Mouse (Mus musculus) spleen, postnatal 4 days (tissue): ENCODE data around the gene Wasf2.

Source experiments
- DNase-seq, 2 experiments: peaks; one replicate each; pipeline ENCODE4 v3.0.0; 2022; ENCODE audit warnings: low spot score in 2 of 2

Wasf2 gene

GRCm38 (mm10) chr4:133201006-133201771, 70.9 kb downstream of the Wasf2 start:
- peak; percentile 68 to 82 for DNase-seq

DNA sequence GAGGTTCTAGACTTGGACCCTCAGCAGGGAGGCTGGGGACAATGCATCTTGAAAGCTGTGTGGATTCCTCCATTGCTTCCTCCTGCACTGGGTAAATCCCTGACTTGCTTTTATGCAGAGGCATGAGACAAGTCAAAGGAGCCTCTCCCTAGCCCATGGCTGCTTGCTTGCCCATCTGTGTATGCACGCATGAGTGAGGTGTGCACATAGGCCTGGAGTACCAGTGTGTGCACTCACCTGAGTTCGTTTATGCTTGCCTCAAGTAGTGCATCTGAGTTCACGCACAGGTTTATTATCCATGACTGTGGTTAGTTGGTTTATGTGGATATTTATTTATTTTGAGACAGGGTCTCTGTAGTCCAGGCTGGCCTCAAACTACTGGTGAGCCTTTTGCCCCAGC, 71.9 kb downstream of the Wasf2 start:
- no peak for DNase-seq

DNA sequence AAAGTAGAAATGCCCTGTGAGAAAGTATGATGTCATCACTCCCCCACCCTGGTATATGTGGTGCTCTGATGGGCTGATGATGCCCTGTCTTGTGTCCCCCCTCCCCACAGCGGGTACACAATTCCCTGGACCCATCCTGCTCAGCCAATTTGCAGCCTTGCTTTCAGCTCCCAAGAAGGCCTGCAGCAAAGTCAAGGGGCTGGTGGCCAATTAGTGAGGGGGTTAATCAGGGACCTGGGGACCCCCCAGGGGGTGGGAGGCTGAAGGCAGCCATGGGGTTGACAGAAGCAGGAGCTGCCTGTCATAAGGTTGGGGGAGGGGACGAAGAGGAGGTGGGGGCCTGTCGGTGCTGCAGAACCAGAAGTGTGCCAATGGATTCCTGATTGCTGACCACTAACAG, 73.3 kb downstream of the Wasf2 start:
- DNase-seq = no peak

DNA sequence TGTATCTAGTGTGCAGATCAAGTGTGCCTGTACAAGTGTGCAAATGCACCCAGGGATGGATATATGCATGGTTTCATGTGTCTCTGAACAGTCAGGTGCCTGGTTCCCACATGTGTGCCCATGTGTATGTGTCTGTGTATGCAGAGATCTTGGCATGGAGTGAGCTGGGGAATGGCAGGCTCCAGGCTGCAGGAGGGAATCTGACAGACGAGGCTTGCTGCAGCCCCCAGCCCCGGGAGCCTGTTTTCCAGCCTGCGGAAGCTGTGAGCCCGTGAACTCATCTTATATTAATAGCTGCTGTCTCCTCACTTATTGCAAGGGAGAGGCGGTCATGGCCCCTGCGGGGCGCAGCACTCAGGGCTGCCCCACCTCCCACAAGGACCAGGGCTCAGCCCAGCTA, 74.1 kb downstream of the Wasf2 start:
- DNase-seq = no peak

GRCm38 (mm10) chr4:133209366-133209765, 79.1 kb downstream of the Wasf2 start:
- no peak for DNase-seq

- DNase-seq = no peak
Measured at GRCm38 (mm10) chr4:133210023-133210787, 79.9 kb downstream of the Wasf2 start.

DNA sequence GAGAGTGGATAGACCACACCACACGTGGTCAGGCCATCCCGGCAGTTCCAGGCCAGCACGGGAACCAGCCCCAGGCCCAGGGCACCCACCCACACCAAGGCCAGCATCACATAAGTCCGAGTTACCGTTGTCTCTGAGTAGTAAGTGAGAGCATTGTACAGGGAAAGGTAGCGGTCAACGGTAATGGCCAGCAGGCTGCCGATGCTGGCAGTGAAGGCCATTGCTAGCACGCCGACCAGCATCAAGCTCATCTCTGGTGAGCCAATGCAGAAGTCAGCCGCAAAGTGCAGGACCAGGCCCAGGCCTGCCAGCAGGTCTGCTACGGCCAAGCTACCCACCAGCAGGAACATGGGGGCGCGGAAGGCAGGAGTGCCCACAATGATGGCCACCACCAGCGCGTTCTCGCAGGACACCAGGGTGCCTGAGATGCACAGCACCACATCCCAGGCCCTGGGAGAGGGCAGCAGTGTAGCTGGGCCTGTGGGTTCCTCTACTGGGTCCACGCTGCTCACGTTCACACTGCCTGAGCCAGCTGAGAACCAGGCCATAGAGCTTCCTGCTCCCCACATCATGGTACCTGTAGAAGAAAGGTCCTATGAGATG, 80.6 kb downstream of the Wasf2 start:
- DNase-seq = no peak

DNA sequence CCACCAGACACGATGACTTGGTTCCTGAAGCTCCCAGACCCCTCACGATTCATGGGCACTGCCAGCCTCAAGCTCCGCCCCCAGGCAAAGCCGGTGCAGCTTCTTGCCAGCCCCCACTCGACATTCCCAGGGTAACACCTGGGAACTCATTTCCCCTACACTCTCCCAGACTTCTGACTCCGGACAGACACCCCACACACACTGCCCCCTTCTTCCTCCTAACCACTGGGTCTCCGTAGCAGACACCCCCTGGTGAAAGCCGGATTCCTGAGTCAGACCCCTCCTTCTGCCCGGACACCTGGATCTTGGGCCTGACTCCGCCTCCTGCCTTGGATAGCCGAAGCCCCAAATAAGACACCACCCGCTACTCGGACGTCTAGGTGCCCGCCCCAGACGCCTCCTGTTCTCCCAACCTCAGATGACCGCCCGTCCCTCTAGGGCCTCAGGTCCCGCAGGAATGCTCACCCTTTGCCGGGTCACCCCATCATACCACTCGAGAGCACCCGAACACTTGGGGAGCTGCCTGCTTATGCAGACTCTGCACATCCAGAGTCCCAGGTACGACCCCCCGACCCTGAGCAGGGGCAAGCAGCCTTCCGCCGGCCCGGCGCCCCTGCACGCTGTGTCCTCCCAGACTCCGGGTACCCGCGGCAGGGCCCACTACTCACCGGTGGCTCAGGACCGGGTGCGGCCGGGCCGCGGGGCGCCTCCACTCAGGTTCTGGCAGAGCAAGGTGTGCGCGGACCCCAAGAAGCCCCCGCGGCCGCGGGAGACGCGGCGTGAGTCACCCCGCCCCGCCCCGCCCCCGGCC, 81.7 kb downstream of the Wasf2 start, which contains the start of the genes Cd164l2 and Gpr3:
TSS of gene Cd164l2 (plus strand) at position 381 of the 811 bp plus-strand sequence.
TSS of gene Gpr3 (minus strand) at position 786 of the 811 bp plus-strand sequence.
- no peak for DNase-seq

DNA sequence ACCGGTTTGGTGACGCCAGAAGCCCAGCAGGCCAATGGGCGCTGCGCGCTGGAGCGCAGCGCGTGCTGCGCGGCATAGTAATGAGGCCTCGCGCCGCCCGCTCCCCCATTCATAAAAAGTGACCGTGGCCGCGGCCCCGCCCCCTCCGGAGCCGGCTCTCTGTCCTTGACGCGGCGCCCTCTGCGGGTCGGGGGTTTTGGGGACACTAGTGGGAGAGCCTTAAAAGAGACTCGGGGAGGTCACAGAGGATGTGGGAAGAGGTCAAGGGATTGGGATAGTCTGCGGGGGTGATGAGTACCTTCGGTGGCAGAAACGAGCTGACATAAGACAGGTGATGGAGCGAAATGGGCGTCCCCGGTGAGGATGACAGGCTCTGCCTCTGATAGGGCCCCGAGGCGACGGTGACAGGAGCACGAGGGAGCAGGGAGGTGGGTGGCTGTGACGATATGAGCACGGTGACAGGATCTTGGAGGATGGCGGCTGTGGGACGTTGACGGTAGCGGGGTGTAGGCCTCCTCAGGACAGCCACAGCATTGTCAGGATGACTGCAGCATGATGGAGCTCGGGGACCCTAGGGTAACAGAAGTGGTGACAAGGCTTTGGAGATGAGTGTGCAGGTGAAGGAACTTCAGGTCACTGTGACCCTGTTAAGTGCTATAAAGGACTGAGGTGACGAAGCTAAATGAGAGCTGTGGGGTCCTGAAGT, 82.4 kb downstream of the Wasf2 start:
- peak; percentile 73 to 87 for DNase-seq

DNA sequence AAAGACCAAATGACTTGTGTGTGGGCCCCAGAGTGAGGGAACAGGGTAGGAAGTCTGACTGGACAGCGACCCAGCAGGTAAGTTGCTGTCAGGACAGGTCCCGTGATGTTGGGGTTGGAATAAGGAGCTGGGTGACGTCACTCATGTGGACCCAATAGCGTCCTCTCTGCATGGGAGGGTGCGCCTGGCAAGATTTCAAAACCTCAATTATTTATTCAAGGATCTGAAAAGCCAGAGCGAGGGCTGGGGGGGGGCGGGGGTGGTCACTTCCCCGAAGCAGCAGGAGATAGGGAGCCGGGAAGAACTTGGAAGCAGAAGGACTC, 82.9 kb downstream of the Wasf2 start:
- DNase-seq = no peak

DNA sequence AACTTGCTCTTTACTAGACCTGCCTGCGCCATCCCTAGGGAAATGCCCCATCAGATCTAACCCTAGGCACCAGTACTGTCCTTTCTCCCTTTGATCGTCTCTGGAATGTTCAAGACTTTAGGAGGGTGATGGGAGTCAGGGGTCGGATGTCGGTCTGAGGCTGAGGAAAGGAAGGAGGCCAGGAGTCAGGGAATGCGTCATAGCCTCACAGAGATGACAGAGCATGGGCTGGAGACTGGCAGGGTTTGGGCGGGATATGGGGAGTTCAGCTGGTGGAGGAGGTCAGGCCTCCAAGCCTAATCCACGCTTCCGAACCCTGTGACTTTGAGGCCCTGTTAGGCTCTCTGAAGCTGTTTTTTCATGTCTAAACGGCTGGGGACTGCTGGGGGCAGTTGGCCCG, 83.4 kb downstream of the Wasf2 start:
- DNase-seq = no peak

DNA sequence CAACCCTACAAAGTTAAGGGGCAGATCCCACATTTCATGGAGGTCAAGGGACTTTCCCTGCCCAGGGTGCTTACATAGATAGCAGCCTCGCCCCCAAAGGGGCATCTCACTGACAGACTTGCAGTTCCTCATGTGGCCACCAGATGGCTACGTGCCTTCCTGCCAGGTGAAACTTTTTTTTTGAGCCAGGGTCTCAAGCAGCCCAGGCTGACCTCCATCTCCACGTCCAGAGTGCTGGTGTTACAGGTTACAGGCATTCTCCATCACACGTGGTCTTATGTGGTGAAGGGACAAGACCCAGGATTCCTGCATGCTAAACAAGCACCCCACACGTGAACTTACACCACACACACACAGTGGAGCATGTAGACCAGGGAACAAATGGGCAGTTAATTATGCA, 87.3 kb downstream of the Wasf2 start:
- peak; percentile 67 to 89 for DNase-seq

DNA sequence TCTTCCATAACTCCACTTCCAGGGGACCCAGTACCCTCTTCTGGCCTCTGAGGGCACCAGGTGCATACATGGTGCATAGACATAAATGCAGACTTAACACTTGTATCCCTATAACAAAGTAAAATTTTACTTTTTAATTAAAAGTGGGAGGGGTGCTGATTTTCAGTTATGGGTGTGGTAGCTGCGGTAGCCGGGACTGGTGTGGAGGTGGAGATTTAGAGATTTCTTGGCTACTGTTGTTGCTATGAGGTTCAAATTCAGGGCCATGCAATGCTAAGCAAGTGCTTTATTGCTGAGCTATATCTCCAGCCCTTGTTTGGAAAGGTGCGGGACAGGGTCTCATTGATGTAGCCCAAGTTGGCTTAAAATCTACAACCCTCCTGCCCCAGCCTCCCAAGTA, 88.4 kb downstream of the Wasf2 start:
- DNase-seq = no peak

DNA sequence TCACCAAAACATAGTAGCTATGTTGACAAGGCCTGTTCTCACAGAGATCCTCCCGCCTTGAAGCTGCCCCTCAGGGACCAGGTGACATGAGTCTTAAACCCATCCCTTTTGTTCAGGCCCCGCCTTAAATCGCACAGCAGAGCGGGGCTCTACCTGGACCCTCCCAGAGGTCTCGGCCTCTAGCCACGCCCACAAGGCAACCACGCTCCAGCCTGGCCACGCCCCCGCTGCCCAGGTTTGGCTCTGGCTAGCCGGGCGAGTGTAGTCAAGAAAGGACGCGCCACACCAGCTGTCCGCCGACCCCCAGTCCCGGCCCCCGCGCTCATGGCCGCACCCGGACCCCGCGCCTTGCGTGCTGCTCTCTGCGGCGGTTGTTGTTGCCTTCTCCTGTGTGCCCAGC, 90.4 kb downstream of the Wasf2 start:
- DNase-seq = no peak

GRCm38 (mm10) chr4:133221701-133222100, 91.4 kb downstream of the Wasf2 start:
- no peak for DNase-seq

GRCm38 (mm10) chr4:133223875-133224274, 93.6 kb downstream of the Wasf2 start:
- no peak for DNase-seq

- no peak for DNase-seq
Measured at GRCm38 (mm10) chr4:133226073-133226472, 95.8 kb downstream of the Wasf2 start.

DNA sequence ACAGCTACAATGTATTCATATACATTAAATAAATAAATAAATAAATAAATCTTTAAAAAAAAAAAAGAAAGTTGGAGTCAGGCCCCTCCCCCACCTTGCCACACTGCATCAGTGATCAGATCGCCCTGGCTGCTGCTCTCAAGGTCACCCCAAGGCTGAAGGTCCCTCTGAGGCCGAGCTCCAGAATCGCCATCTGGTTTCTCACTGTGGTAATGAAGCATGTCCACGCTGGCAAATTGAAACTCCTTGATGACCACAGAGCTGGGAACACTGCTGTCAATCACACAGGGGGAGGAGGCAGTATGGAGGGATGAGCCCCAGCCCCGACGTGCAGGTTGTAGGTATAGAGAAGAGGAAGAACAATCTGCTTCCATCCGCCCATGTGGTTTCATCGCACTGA, 97.3 kb downstream of the Wasf2 start:
- DNase-seq = no peak

DNA sequence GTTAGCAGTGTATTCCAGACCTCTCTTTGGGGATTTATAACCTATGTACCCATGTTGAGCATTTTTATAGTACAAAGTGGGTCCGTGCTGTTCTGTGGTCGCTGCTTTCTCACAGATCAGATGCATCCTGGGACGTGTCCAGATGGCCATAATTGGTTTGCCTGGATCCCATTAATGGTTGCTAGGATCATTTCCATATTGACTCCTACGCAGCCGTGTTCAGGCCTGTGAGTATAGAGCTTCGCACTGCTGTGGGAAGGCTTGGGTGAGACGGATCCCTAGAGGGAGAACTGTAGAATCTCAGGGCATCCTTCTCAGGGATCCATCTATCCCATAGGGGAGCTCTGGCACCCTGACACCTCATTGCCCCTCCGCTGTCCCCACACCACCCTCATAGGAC, 99.3 kb downstream of the Wasf2 start:
- no peak for DNase-seq

DNA sequence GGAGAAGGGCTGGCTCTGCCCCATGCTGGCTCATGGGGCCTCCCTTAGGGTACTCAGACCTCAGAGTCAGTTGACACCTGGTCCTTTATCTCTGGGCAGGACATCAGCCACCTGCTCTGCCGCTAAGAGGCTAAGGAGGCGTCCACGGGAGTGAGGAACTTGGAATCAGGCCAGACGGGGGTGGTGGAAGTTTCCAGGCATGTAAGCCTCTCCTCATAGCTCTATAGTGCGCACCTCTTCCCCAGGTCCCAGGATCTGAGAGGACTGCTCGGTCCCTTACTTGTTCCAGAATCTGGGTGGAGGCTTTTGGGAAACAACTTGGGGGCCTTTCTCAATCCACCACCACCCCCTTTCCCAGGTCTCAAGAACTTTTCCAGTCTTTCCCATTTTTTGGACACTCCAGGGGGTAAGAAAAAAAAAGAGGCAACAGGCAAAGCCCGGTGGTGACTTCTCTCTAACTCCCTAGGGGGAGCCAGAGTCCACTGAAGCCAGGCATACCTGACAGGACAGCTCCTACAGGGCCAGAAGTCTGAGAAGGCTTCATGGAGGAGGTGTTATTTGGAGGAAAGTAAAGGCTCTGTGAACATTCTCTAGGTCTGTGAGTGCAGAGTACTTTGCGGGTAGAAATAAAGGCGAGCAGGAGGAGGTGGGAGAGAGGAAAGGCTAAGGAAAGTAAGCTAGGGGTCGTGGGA, 103.1 kb downstream of the Wasf2 start:
- DNase-seq = peak in 1 of 2 experiments; percentile 50

DNA sequence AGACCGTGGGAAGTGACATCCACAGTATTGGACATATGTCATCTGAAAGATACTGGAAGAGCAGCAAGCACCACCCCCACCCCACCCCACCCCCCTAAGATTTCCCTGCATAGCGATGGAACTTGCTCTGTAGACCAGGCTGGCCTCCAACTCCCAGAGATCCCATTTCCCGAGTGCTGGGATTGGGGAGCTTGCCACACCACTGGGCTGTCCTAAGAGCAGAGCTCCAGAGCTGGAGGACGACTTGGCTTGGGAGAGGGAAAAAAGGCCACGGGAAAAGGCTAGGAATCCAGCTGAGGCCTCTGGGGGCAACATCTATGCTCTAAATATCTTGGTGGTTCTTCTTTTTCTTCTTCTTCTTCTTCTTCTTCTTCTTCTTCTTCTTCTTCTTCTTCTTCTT, 104.5 kb downstream of the Wasf2 start:
- no peak for DNase-seq
